Mouse (Mus musculus): ENCODE measurements around the gene Adam12. TPM values are rescaled to one million over a fixed set of nuclear protein-coding genes. Genes with fewer than 3 reads are reported as not detected.

The Adam12 gene
- total RNA-seq, 2 experiments from 2014 or later: not detected

- ATAC-seq (replicated peaks; ENCODE audit: low FRiP score, poor library complexity, severe bottlenecking): no peak
Observed at GRCm38 (mm10) chr7:134163751-134164150, 68.2 kb downstream of the Adam12 start.

- no peak for ATAC-seq (replicated peaks; ENCODE audit: low FRiP score, poor library complexity, severe bottlenecking)
Observed at GRCm38 (mm10) chr7:134162886-134163285, 69.1 kb downstream of the Adam12 start.

GRCm38 (mm10) chr7:134159608-134160007, 72.3 kb downstream of the Adam12 start:
- ATAC-seq (replicated peaks; ENCODE audit: low FRiP score, poor library complexity, severe bottlenecking): no peak

GRCm38 (mm10) chr7:134151330-134151729, 80.6 kb downstream of the Adam12 start:
- ATAC-seq (replicated peaks; ENCODE audit: low FRiP score, poor library complexity, severe bottlenecking): no peak

GRCm38 (mm10) chr7:134150305-134150704, 81.6 kb downstream of the Adam12 start:
- ATAC-seq (replicated peaks; ENCODE audit: low FRiP score, poor library complexity, severe bottlenecking): no peak

GRCm38 (mm10) chr7:134149351-134149750, 82.6 kb downstream of the Adam12 start:
- ATAC-seq (replicated peaks; ENCODE audit: low FRiP score, poor library complexity, severe bottlenecking): no peak

GRCm38 (mm10) chr7:134147561-134147960, 84.4 kb downstream of the Adam12 start:
- no peak for ATAC-seq (replicated peaks; ENCODE audit: low FRiP score, poor library complexity, severe bottlenecking)

GRCm38 (mm10) chr7:134146821-134147220, 85.1 kb downstream of the Adam12 start:
- ATAC-seq (replicated peaks; ENCODE audit: low FRiP score, poor library complexity, severe bottlenecking): no peak

GRCm38 (mm10) chr7:134144111-134144510, 87.8 kb downstream of the Adam12 start:
- no peak for ATAC-seq (replicated peaks; ENCODE audit: low FRiP score, poor library complexity, severe bottlenecking)

- ATAC-seq (replicated peaks; ENCODE audit: low FRiP score, poor library complexity, severe bottlenecking): no peak
Observed at GRCm38 (mm10) chr7:134139291-134139949, 92.5 kb downstream of the Adam12 start.

GRCm38 (mm10) chr7:134132323-134132722, 99.6 kb downstream of the Adam12 start:
- no peak for ATAC-seq (replicated peaks; ENCODE audit: low FRiP score, poor library complexity, severe bottlenecking)

GRCm38 (mm10) chr7:134128087-134128522, 103.8 kb downstream of the Adam12 start:
- ATAC-seq (replicated peaks; ENCODE audit: low FRiP score, poor library complexity, severe bottlenecking): no peak

- no peak for ATAC-seq (replicated peaks; ENCODE audit: low FRiP score, poor library complexity, severe bottlenecking)
Observed at GRCm38 (mm10) chr7:134121397-134121796, 110.5 kb downstream of the Adam12 start.

- no peak for ATAC-seq (replicated peaks; ENCODE audit: low FRiP score, poor library complexity, severe bottlenecking)
Observed at GRCm38 (mm10) chr7:134115438-134115837, 116.5 kb downstream of the Adam12 start.

GRCm38 (mm10) chr7:134114311-134115188, 117.4 kb downstream of the Adam12 start:
- ATAC-seq (replicated peaks; ENCODE audit: low FRiP score, poor library complexity, severe bottlenecking): no peak

- no peak for ATAC-seq (replicated peaks; ENCODE audit: low FRiP score, poor library complexity, severe bottlenecking)
Observed at GRCm38 (mm10) chr7:134113829-134114228, 118.1 kb downstream of the Adam12 start.

GRCm38 (mm10) chr7:134110116-134110515, 121.8 kb downstream of the Adam12 start:
- no peak for ATAC-seq (replicated peaks; ENCODE audit: low FRiP score, poor library complexity, severe bottlenecking)

- ATAC-seq (replicated peaks; ENCODE audit: low FRiP score, poor library complexity, severe bottlenecking): no peak
Observed at GRCm38 (mm10) chr7:134107849-134108248, 124.1 kb downstream of the Adam12 start.

- ATAC-seq (replicated peaks; ENCODE audit: low FRiP score, poor library complexity, severe bottlenecking): no peak
Observed at GRCm38 (mm10) chr7:134099010-134099409, 132.9 kb downstream of the Adam12 start.

- ATAC-seq (replicated peaks; ENCODE audit: low FRiP score, poor library complexity, severe bottlenecking): no peak
Observed at GRCm38 (mm10) chr7:134097861-134098260, 134.1 kb downstream of the Adam12 start.

GRCm38 (mm10) chr7:134093871-134094270, 138.1 kb downstream of the Adam12 start:
- ATAC-seq (replicated peaks; ENCODE audit: low FRiP score, poor library complexity, severe bottlenecking): no peak
